Mouse (Mus musculus): ENCODE results near the gene Ccdc190. TPM values are rescaled to one million over a fixed set of nuclear protein-coding genes. Genes with fewer than 3 reads are reported as not detected.

Gene Ccdc190
- total and polyA plus RNA-seq, 3 experiments: not detected

DNA sequence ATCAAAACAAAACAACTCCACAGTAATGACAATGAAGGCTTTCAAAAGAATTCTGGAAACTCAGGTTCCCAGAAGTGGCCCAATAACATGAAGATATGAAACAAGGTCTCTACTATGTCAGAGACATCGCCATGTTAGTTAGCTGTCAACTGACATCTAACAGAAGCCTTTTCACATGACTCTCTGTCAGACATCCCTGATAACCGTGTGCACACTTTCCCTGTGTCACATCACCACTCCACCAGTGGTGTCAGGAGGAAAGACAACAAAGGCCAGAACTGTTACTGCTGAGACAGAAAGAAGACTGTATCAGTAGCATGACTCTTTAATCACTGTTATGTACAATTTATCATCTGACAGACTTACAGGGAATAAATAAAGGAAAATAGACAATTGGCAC is 43.5 kb downstream of the Ccdc190 start:
- DNase-seq (ENCODE audit: low spot score): no peak
- ATAC-seq (ENCODE audit: extremely low read depth, insufficient number of reproducible peaks, low FRiP score, poor library complexity, severe bottlenecking): no peak
- peaks cover 4% of the 10 kb centered on the region for H3K36me3 ChIP-seq (replicated peaks)
- H3K27me3 ChIP-seq (ENCODE audit: insufficient read depth, low read length): no peaks in the 10 kb centered on the region
- TF ChIP-seq GATA1 (IDR thresholded peaks at IDR 0.05; ENCODE audit: borderline replicate concordance, low read length) (no peak), CTCF (IDR thresholded peaks at IDR 0.05; ENCODE audit: low read depth, low read length) (no peak), POLR2AphosphoS5 (IDR thresholded peaks at IDR 0.05; ENCODE audit: insufficient replicate concordance, low read depth, low read length) (no peak), TAL1 (conservative IDR thresholded peaks at IDR 0.05; ENCODE audit: low read depth, low read length) (no peak)
- H3K9me3 ChIP-seq (replicated peaks): no peaks in the 10 kb centered on the region
- peaks cover 12% of the 10 kb centered on the region for H3K4me1 ChIP-seq (ENCODE audit: insufficient read depth, low read depth, low read length)
- H3K4me3 ChIP-seq (ENCODE audit: low read depth, low read length): no peak overlapping the region

DNA sequence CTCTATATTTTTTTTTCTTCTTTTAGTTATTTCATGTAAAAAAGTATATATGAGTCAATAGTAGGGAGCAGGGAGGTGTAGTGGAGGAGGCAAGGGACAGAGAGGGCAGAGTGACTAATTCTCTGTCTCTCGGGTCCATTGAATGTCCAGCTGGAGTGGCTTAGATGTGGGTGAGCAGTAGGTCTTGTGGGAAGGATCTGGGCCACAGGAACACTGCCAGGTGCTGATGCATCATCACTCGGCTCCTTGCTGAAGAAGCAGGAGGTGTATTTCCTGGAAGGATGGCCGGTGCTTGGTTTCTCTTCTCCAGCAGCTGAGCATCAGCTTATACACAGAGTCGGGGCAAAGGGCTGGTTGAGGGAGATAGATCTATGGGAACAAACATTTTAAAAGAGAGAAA is 49.2 kb downstream of the Ccdc190 start:
- ATAC-seq (ENCODE audit: extremely low read depth, insufficient number of reproducible peaks, low FRiP score, poor library complexity, severe bottlenecking) (no peak), DNase-seq (ENCODE audit: low spot score) (no peak)
- TF ChIP-seq CTCF (IDR thresholded peaks at IDR 0.05; ENCODE audit: low read depth, low read length) (no peak), GATA2 (IDR thresholded peaks at IDR 0.05; ENCODE audit: borderline replicate concordance, low read depth, low read length) (no peak), POLR2AphosphoS5 (IDR thresholded peaks at IDR 0.05; ENCODE audit: insufficient replicate concordance, low read depth, low read length) (no peak), TAL1 (conservative IDR thresholded peaks at IDR 0.05; ENCODE audit: low read depth, low read length) (no peak), GATA1 (IDR thresholded peaks at IDR 0.05; ENCODE audit: borderline replicate concordance, low read length) (no peak)
- no peaks in the 10 kb centered on the region for H3K4me1 ChIP-seq (ENCODE audit: insufficient read depth, low read depth, low read length)
- H3K4me3 ChIP-seq (ENCODE audit: low read depth, low read length): no peak overlapping the region
- H3K9me3 ChIP-seq (replicated peaks): no peaks in the 10 kb centered on the region
- peaks cover 12% of the 10 kb centered on the region for H3K27me3 ChIP-seq (ENCODE audit: insufficient read depth, low read length)
- no peaks in the 10 kb centered on the region for H3K36me3 ChIP-seq (replicated peaks)

Other genes with a start within 250 kb of the Ccdc190 start
- gene Rgs4, start 181.0 kb upstream of the Ccdc190 start, total RNA-seq (2014; fragmentation: Nextera tagmentation): not detected in 2 replicates
- gene Rgs4, start 181.0 kb upstream of the Ccdc190 start, total RNA-seq (2017): not detected in 2 replicates
- not detected in 2 replicates for gene Rgs4, start 181.0 kb upstream of the Ccdc190 start, polyA plus RNA-seq (2012)
- gene Hsd17b7, start 40.6 kb downstream of the Ccdc190 start, total RNA-seq (2014; fragmentation: Nextera tagmentation): 9.8 and 10.4 TPM in 2 replicates
- 14.5 and 18.7 TPM in 2 replicates for gene Hsd17b7, start 40.6 kb downstream of the Ccdc190 start, total RNA-seq (2017)
- gene Hsd17b7, start 40.6 kb downstream of the Ccdc190 start, polyA plus RNA-seq (2012): 0.86 and 3.4 TPM in 2 replicates
- 0.08 TPM in 1 of 2 replicates, not detected in the other for gene Ddr2, start 182.1 kb downstream of the Ccdc190 start, total RNA-seq (2014; fragmentation: Nextera tagmentation)
- gene Ddr2, start 182.1 kb downstream of the Ccdc190 start, total RNA-seq (2017): 0.05 and 0.17 TPM in 2 replicates
- gene Ddr2, start 182.1 kb downstream of the Ccdc190 start, polyA plus RNA-seq (2012): not detected in 2 replicates
- gene Uap1, start 246.3 kb downstream of the Ccdc190 start, total RNA-seq (2014; fragmentation: Nextera tagmentation): 167 and 171 TPM in 2 replicates
- gene Uap1, start 246.3 kb downstream of the Ccdc190 start, total RNA-seq (2017): 530 and 570 TPM in 2 replicates
- gene Uap1, start 246.3 kb downstream of the Ccdc190 start, polyA plus RNA-seq (2012): 16.7 and 24.1 TPM in 2 replicates